Mouse (Mus musculus) embryonic facial prominence, embryonic 14.5 days (tissue): ENCODE measurements around the gene Pcdh15. TPM values are rescaled to one million over a fixed set of nuclear protein-coding genes. Genes with fewer than 3 reads are reported as not detected.

Experiments used
- ATAC-seq: fragments of 200-750 bp; cut with Nextera tagmentation; 2 replicates; pipeline ENCODE4 v1.8.0; 2017; ENCODE audit warnings: low read depth, moderate number of reproducible peaks, moderate TSS enrichment
- DNase-seq: peaks from one replicate; pipeline ENCODE4 v3.0.0-alpha.2; 2015; ENCODE audit warnings: low spot score
- H3K27ac ChIP-seq: fragments of 300-500 bp; sonication (generic); replicated peaks from 2 replicates; pipeline ENCODE4 v1.5.1; 2014; ENCODE audit warnings: low read depth, mild to moderate bottlenecking, low read length, moderate library complexity
- H3K27me3 ChIP-seq: fragments of 300-500 bp; sonication (generic); replicated peaks from 2 replicates; pipeline ENCODE4 v1.6.1; 2014; ENCODE audit warnings: low read length; ENCODE audit not compliant: control insufficient read depth, insufficient read depth
- H3K36me3 ChIP-seq: fragments of 300-500 bp; sonication (generic); 2 replicates; pipeline ENCODE4 v1.6.1; 2014; ENCODE audit warnings: low read length, mixed read lengths; ENCODE audit not compliant: control insufficient read depth, insufficient read depth
- H3K4me1 ChIP-seq: fragments of 300-500 bp; sonication (generic); 2 replicates; pipeline ENCODE4 v1.6.1; 2014; ENCODE audit warnings: antibody characterized with exemption, low read length; ENCODE audit not compliant: control insufficient read depth, insufficient read depth
- H3K4me2 ChIP-seq: fragments of 300-500 bp; sonication (generic); 2 replicates; pipeline ENCODE4 v1.6.1; 2014; ENCODE audit warnings: low read depth, mild to moderate bottlenecking, low read length, moderate library complexity, mixed read lengths
- H3K4me3 ChIP-seq: fragments of 300-500 bp; sonication (generic); 2 replicates; pipeline ENCODE4 v1.5.1; 2014; ENCODE audit warnings: low read depth, mild to moderate bottlenecking, low read length
- H3K9ac ChIP-seq: fragments of 300-500 bp; sonication (generic); 2 replicates; pipeline ENCODE4 v1.6.1; 2014; ENCODE audit warnings: low read depth, mild to moderate bottlenecking, low read length, moderate library complexity, mixed read lengths
- H3K9me3 ChIP-seq: fragments of 300-500 bp; sonication (generic); 2 replicates; pipeline ENCODE4 v1.6.1; 2016; ENCODE audit warnings: low read length; ENCODE audit not compliant: control insufficient read depth
- WGBS: fragments of 180-500 bp; shearing (Covaris S2); extraction: QIAGEN DNeasy Blood & Tissue Kit; methylation state at CpG from one replicate; pipeline ENCODE4 v1.1.7; 2014; 5-methylcytosine and 5-hydroxymethylcytosine counted together
- polyA plus RNA-seq: library from polyadenylated mRNA; unstranded; fragments of >200 nt; fragmentation: Nextera tagmentation; extraction: Ambion mirVana; gene quantifications from 2 replicates; pipeline ENCODE4 v1.2.1, GENCODE M21; 2014

The Pcdh15 gene
- polyA plus RNA-seq, 1 experiment from 2014 or later: 2.1 TPM

- no peak for DNase-seq
- Histone ChIP-seq H3K4me1 (no peaks in the 10 kb centered on the region), H3K9me3 (no peaks in the 10 kb centered on the region), H3K4me3 (no peak overlapping the region), H3K27ac (no peak overlapping the region), H3K27me3 (no peaks in the 10 kb centered on the region), H3K4me2 (no peak overlapping the region), H3K36me3 (no peaks in the 10 kb centered on the region), H3K9ac (no peak overlapping the region)
- WGBS: 69% methylated on average over 15 of the region's 15 CpGs
- no peak for ATAC-seq
Observed at GRCm38 (mm10) chr10:74257716-74258446, 1158.7 kb downstream of the Pcdh15 start.

- DNase-seq (peak; percentile 23), ATAC-seq (no peak)
- no peak overlapping the region for H3K27ac ChIP-seq
- no peaks in the 10 kb centered on the region for H3K27me3 ChIP-seq
- H3K4me1 ChIP-seq: no peaks in the 10 kb centered on the region
- H3K4me2 ChIP-seq: no peak overlapping the region
- H3K4me3 ChIP-seq: no peak overlapping the region
- H3K9me3 ChIP-seq: no peaks in the 10 kb centered on the region
- H3K9ac ChIP-seq: no peak overlapping the region
- no peaks in the 10 kb centered on the region for H3K36me3 ChIP-seq
Observed at GRCm38 (mm10) chr10:74258639-74259038, 1159.5 kb downstream of the Pcdh15 start.

GRCm38 (mm10) chr10:74269637-74270269 is 1170.6 kb downstream of the Pcdh15 start:
- H3K9ac ChIP-seq: no peak overlapping the region
- no peak overlapping the region for H3K27ac ChIP-seq
- H3K9me3 ChIP-seq: peaks cover 6% of the 10 kb centered on the region
- ATAC-seq (no peak), DNase-seq (peak; percentile 27)
- no peaks in the 10 kb centered on the region for H3K4me1 ChIP-seq
- H3K4me2 ChIP-seq: no peak overlapping the region
- H3K4me3 ChIP-seq: no peak overlapping the region
- WGBS: 39% methylated on average over 6 of the region's 6 CpGs
- no peaks in the 10 kb centered on the region for H3K27me3 ChIP-seq
- no peaks in the 10 kb centered on the region for H3K36me3 ChIP-seq

- DNase-seq: no peak
- Histone ChIP-seq H3K27me3 (no peaks in the 10 kb centered on the region), H3K36me3 (no peaks in the 10 kb centered on the region), H3K9me3 (peaks cover 6% of the 10 kb centered on the region), H3K27ac (no peak overlapping the region), H3K9ac (no peak overlapping the region), H3K4me3 (no peak overlapping the region), H3K4me1 (no peaks in the 10 kb centered on the region), H3K4me2 (no peak overlapping the region)
- 72% methylated on average over 5 of the region's 5 CpGs for WGBS
- no peak for ATAC-seq
Observed at GRCm38 (mm10) chr10:74270894-74271293, 1171.8 kb downstream of the Pcdh15 start.

- Histone ChIP-seq H3K4me2 (no peak overlapping the region), H3K27ac (no peak overlapping the region), H3K36me3 (no peaks in the 10 kb centered on the region), H3K4me3 (no peak overlapping the region), H3K9ac (no peak overlapping the region), H3K4me1 (no peaks in the 10 kb centered on the region), H3K9me3 (no peaks in the 10 kb centered on the region), H3K27me3 (no peaks in the 10 kb centered on the region)
- WGBS: 64% methylated on average over 2 of the region's 2 CpGs
- ATAC-seq (no peak), DNase-seq (peak; percentile 3)
Observed at GRCm38 (mm10) chr10:74304120-74304519, 1205.0 kb downstream of the Pcdh15 start.

- WGBS: 50% methylated on average over 5 of the region's 5 CpGs
- Histone ChIP-seq H3K4me2 (no peak overlapping the region), H3K4me1 (no peaks in the 10 kb centered on the region), H3K4me3 (no peak overlapping the region), H3K36me3 (no peaks in the 10 kb centered on the region), H3K9ac (no peak overlapping the region), H3K9me3 (no peaks in the 10 kb centered on the region), H3K27ac (no peak overlapping the region; the same call in 1 of the 2 replicates), H3K27me3 (no peaks in the 10 kb centered on the region)
- DNase-seq: peak; percentile 20
- ATAC-seq: no peak
Observed at GRCm38 (mm10) chr10:74305439-74306158, 1206.5 kb downstream of the Pcdh15 start.

GRCm38 (mm10) chr10:74307035-74307434 is 1207.9 kb downstream of the Pcdh15 start:
- Histone ChIP-seq H3K27me3 (no peaks in the 10 kb centered on the region), H3K9me3 (no peaks in the 10 kb centered on the region), H3K9ac (no peak overlapping the region), H3K4me1 (no peaks in the 10 kb centered on the region), H3K27ac (no peak overlapping the region), H3K4me3 (no peak overlapping the region), H3K36me3 (no peaks in the 10 kb centered on the region), H3K4me2 (no peak overlapping the region)
- no peak for ATAC-seq
- 81% methylated on average over 3 of the region's 3 CpGs for WGBS
- no peak for DNase-seq

- no peaks in the 10 kb centered on the region for H3K36me3 ChIP-seq
- no peak for ATAC-seq
- no peak overlapping the region for H3K9ac ChIP-seq
- no peak for DNase-seq
- no peaks in the 10 kb centered on the region for H3K9me3 ChIP-seq
- no peaks in the 10 kb centered on the region for H3K4me1 ChIP-seq
- no peak overlapping the region for H3K4me2 ChIP-seq
- H3K27ac ChIP-seq: no peak overlapping the region
- H3K27me3 ChIP-seq: no peaks in the 10 kb centered on the region
- WGBS: 72% methylated on average over 2 of the region's 2 CpGs
- H3K4me3 ChIP-seq: no peak overlapping the region
Observed at GRCm38 (mm10) chr10:74316091-74316490, 1216.9 kb downstream of the Pcdh15 start.
